Mouse (Mus musculus) testis, adult 2 months (tissue): ENCODE measurements around the gene Rbm6.
A peak's percentile ranks its signal among the peaks of the same experiment; 100 is the strongest.

Source experiments
- CTCF ChIP-seq: fragments of 200-500 bp; IDR thresholded peaks from 2 replicates; pipeline ENCODE4 v1.5.1; 2012; ENCODE audit warnings: low read depth, mild to moderate bottlenecking, inconsistent platforms, low read length, moderate library complexity; ENCODE audit not compliant: control insufficient read depth, insufficient read depth, insufficient replicate concordance
- POLR2A ChIP-seq: fragments of 200-500 bp; IDR thresholded peaks from 2 replicates; pipeline ENCODE4 v1.6.1; 2012; ENCODE audit warnings: low read depth, mild to moderate bottlenecking, inconsistent platforms, low read length, moderate library complexity; ENCODE audit not compliant: control insufficient read depth

- TF ChIP-seq POLR2A (peak; percentile 10; the same call in 1 of the 2 replicates), CTCF (no peak)
Measured at GRCm38 (mm10) chr9:107908410-107909158, 35.5 kb upstream of the Rbm6 start.
